Mouse (Mus musculus) CH12.LX (cell line): ENCODE measurements around the gene Slc7a11. TPM values are rescaled to one million over a fixed set of nuclear protein-coding genes. Genes with fewer than 3 reads are reported as not detected.

Source experiments
- DNase-seq: peaks from one replicate; pipeline ENCODE4 v3.0.0-alpha.2; 2013; ENCODE audit errors: extremely low read depth
- H3K27ac ChIP-seq: 2 replicates; pipeline ENCODE4 v1.5.1; 2012; ENCODE audit warnings: low read depth, mild to moderate bottlenecking, control low read depth, moderate library complexity; ENCODE audit not compliant: insufficient read depth
- H3K27me3 ChIP-seq: replicated peaks from 2 replicates; pipeline ENCODE3; 2012; ENCODE audit warnings: inconsistent platforms
- H3K36me3 ChIP-seq, 2 experiments: replicated peaks in 1 of 2; 2 replicates each; pipeline versions ENCODE3 to v1.6.1; 2012; ENCODE audit warnings: inconsistent platforms in 1 of 2, low read length in 1 of 2, mild to moderate bottlenecking in 1 of 2, mixed read lengths in 1 of 2, moderate library complexity in 1 of 2; ENCODE audit not compliant: control insufficient read depth in 1 of 2, insufficient read depth in 1 of 2
- H3K4me1 ChIP-seq, 2 experiments: 2 replicates each; pipeline ENCODE4 v1.6.1; 2012; ENCODE audit warnings: inconsistent platforms in 1 of 2, moderate library complexity in 1 of 2; ENCODE audit not compliant: insufficient read depth in 2 of 2, control insufficient read depth in 1 of 2
- H3K4me2 ChIP-seq: 2 replicates; pipeline ENCODE4 v1.6.1; 2012; ENCODE audit warnings: low read depth, mild to moderate bottlenecking, control low read depth; ENCODE audit not compliant: poor library complexity, insufficient read depth, severe bottlenecking
- H3K4me3 ChIP-seq, 3 experiments: fragments of 150-350 bp in 1 of 3; sonication (generic) in 1 of 3; replicated peaks in 1 of 3; 2 replicates each; pipeline versions ENCODE3 to v1.5.1; 2011 to 2012; ENCODE audit warnings: low read depth in 2 of 3, low read length in 2 of 3, mild to moderate bottlenecking in 2 of 3, moderate library complexity in 2 of 3, control low read depth in 1 of 3, improper control_type of control experiment in 1 of 3, inconsistent platforms in 1 of 3, mixed read lengths in 1 of 3; ENCODE audit not compliant: poor library complexity in 1 of 3
- H3K79me2 ChIP-seq: replicated peaks from 2 replicates; pipeline ENCODE4 v1.6.1; 2012; ENCODE audit warnings: mild to moderate bottlenecking, moderate library complexity; ENCODE audit not compliant: control insufficient read depth, poor library complexity, insufficient read depth, severe bottlenecking; ENCODE audit errors: extremely low read depth
- H3K9ac ChIP-seq: 2 replicates; pipeline ENCODE4 v1.6.1; 2012; ENCODE audit warnings: low read depth, mild to moderate bottlenecking, control low read depth, moderate library complexity; ENCODE audit not compliant: insufficient read depth
- H3K9me3 ChIP-seq: replicated peaks from 2 replicates; pipeline ENCODE3; 2012; ENCODE audit warnings: low read length, inconsistent platforms, mixed read lengths
- CHD2 ChIP-seq: IDR thresholded peaks from 2 replicates; pipeline ENCODE4 v1.6.1; 2011; ENCODE audit warnings: low read length, improper control_type of control experiment
- CTCF ChIP-seq, 2 experiments: IDR thresholded peaks in 1 of 2; conservative IDR thresholded peaks in 1 of 2; 2 replicates each; pipeline ENCODE4 v1.5.1; 2011 to 2012; ENCODE audit warnings: low read depth in 2 of 2, low read length in 2 of 2, improper control_type of control experiment in 1 of 2, inconsistent platforms in 1 of 2, mild to moderate bottlenecking in 1 of 2, moderate library complexity in 1 of 2
- ELF1 ChIP-seq: IDR thresholded peaks from 2 replicates; pipeline ENCODE4 v1.6.1; 2014; ENCODE audit warnings: low read depth, mild to moderate bottlenecking, inconsistent platforms, low read length, improper control_type of control experiment
- ETS1 ChIP-seq: conservative IDR thresholded peaks from 2 replicates; pipeline ENCODE4 v1.6.1; 2012; ENCODE audit warnings: low read depth, mild to moderate bottlenecking, inconsistent platforms, low read length, improper control_type of control experiment, moderate library complexity
- GABPA ChIP-seq: IDR thresholded peaks from 2 replicates; pipeline ENCODE4 v1.6.1; 2012; ENCODE audit warnings: low read depth, low read length, improper control_type of control experiment, inconsistent platforms; ENCODE audit not compliant: insufficient replicate concordance
- HCFC1 ChIP-seq: IDR thresholded peaks from 2 replicates; pipeline ENCODE4 v1.6.1; 2012; ENCODE audit warnings: low read depth, mild to moderate bottlenecking, inconsistent platforms, low read length, improper control_type of control experiment
- JUN ChIP-seq: IDR thresholded peaks from 2 replicates; pipeline ENCODE4 v1.6.1; 2011; ENCODE audit warnings: low read depth, mild to moderate bottlenecking, low read length, improper control_type of control experiment, moderate library complexity; ENCODE audit not compliant: insufficient read depth
- JUND ChIP-seq: conservative IDR thresholded peaks from 2 replicates; pipeline ENCODE4 v1.6.1; 2011; ENCODE audit warnings: low read depth, low read length, improper control_type of control experiment
- KAT2A ChIP-seq: IDR thresholded peaks from 2 replicates; pipeline ENCODE4 v1.6.1; 2012; ENCODE audit warnings: low read length, improper control_type of control experiment, inconsistent platforms; ENCODE audit not compliant: insufficient replicate concordance
- MAX ChIP-seq: IDR thresholded peaks from 2 replicates; pipeline ENCODE4 v1.6.1; 2011; ENCODE audit warnings: low read length, improper control_type of control experiment
- MYC ChIP-seq: IDR thresholded peaks from 2 replicates; pipeline ENCODE4 v1.6.1; 2011; ENCODE audit warnings: low read depth, mild to moderate bottlenecking, improper control_type of control experiment, low read length
- NELFE ChIP-seq: IDR thresholded peaks from 2 replicates; pipeline ENCODE4 v1.6.1; 2011; ENCODE audit warnings: low read depth, low read length, improper control_type of control experiment
- NRF1 ChIP-seq: IDR thresholded peaks from 2 replicates; pipeline ENCODE4 v1.6.1; 2014; ENCODE audit warnings: low read depth, mild to moderate bottlenecking, inconsistent platforms, low read length, improper control_type of control experiment, moderate library complexity
- POLR2AphosphoS2 ChIP-seq: IDR thresholded peaks from 2 replicates; pipeline ENCODE4 v1.6.1; 2011; ENCODE audit warnings: low read depth, low read length, improper control_type of control experiment
- RAD21 ChIP-seq: IDR thresholded peaks from 2 replicates; pipeline ENCODE4 v1.6.1; 2011; ENCODE audit warnings: low read depth, mild to moderate bottlenecking, low read length, improper control_type of control experiment, moderate library complexity
- RCOR1 ChIP-seq: conservative IDR thresholded peaks from 2 replicates; pipeline ENCODE4 v1.6.1; 2012; ENCODE audit warnings: low read depth, mild to moderate bottlenecking, inconsistent platforms, low read length, improper control_type of control experiment
- SIN3A ChIP-seq: IDR thresholded peaks from 2 replicates; pipeline ENCODE4 v1.6.1; 2012; ENCODE audit warnings: low read length, improper control_type of control experiment, inconsistent platforms
- TCF12 ChIP-seq: IDR thresholded peaks from 2 replicates; pipeline ENCODE4 v1.6.1; 2014; ENCODE audit warnings: low read depth, mild to moderate bottlenecking, inconsistent platforms, low read length, improper control_type of control experiment
- USF1 ChIP-seq: IDR thresholded peaks from 2 replicates; pipeline ENCODE4 v1.6.1; 2014; ENCODE audit warnings: low read depth, mild to moderate bottlenecking, inconsistent platforms, low read length, improper control_type of control experiment
- USF2 ChIP-seq: conservative IDR thresholded peaks from 2 replicates; pipeline ENCODE4 v1.6.1; 2011; ENCODE audit warnings: low read depth, low read length, improper control_type of control experiment
- ZKSCAN1 ChIP-seq: IDR thresholded peaks from 2 replicates; pipeline ENCODE4 v1.6.1; 2012; ENCODE audit warnings: low read depth, inconsistent platforms, low read length, improper control_type of control experiment, borderline replicate concordance
- ZMIZ1 ChIP-seq: IDR thresholded peaks from 2 replicates; pipeline ENCODE4 v1.6.1; 2012; ENCODE audit warnings: low read depth, mild to moderate bottlenecking, inconsistent platforms, low read length, improper control_type of control experiment
- dilution Hi-C: fragments of 300-500 bp; cut with MboI; formaldehyde crosslinking; loops from 2 replicates; pipeline ENCODE4 v1.14.3; 2020; ENCODE audit warnings: low sequenced_read_pairs; ENCODE audit not compliant: extremely low pct_unique_long_range_greater_than_20kb, extremely low pct_ligation_motif_present
- in situ Hi-C: fragments of 300-500 bp; cut with MboI; formaldehyde crosslinking; loops from 3 replicates; pipeline ENCODE4 v1.14.3; 2019; ENCODE audit warnings: low sequenced_read_pairs, low pct_ligation_motif_present, low pct_unique_long_range_greater_than_20kb, mixed read lengths
- polyA plus RNA-seq: library from polyadenylated mRNA; unstranded; fragments of >175 nt; gene quantifications from 2 replicates; pipeline ENCODE4 v1.2.1, GENCODE M21; 2012; ENCODE audit warnings: low read depth; ENCODE audit not compliant: insufficient read length
- total RNA-seq, 2 experiments: library from RNA; depleted of rRNA; stranded (reverse); fragments of 300-350 nt in 1 of 2; fragments of >200 nt in 1 of 2; gene quantifications; 2 replicates each; pipeline ENCODE4 v1.2.3; 2012 to 2014

Slc7a11 gene
- total and polyA plus RNA-seq, 3 experiments = 0.13 to 0.37 TPM; not detected in 1

DNA sequence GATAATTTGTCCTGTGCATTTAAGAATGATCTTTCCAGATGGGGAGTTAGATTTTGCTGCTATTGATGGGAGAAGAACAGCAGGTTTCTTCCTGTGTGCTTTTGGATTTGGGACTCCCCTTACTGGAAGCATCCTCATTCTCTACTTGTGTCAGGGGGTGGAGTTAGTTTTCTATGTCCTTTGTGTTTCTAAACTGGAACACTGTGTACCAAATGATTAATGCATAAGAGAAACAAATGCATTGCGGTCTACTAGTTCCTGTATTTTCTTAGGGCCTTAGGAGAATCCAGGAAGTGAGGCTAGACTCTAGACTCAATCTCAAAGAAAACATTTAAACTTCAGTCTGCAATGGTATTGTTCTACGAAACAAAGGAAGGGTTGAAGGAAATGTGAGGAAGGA is 122.6 kb downstream of the Slc7a11 start:
- no peak for DNase-seq
- no peak overlapping the region for H3K4me2 ChIP-seq
- no peaks in the 10 kb centered on the region for H3K4me1 ChIP-seq
- no peaks in the 10 kb centered on the region for H3K79me2 ChIP-seq
- H3K4me3 ChIP-seq = no peak overlapping the region
- peaks cover 49% of the 10 kb centered on the region for H3K9me3 ChIP-seq
- H3K27me3 ChIP-seq = no peaks in the 10 kb centered on the region
- H3K27ac ChIP-seq = no peak overlapping the region
- dilution Hi-C loops = no loop called here
- no peaks in the 10 kb centered on the region for H3K36me3 ChIP-seq
- no peak overlapping the region for H3K9ac ChIP-seq
- in situ Hi-C loops = loop anchor here (25.0 kb wide), 1 partner anchor 816 kb away; no protein-coding TSS in a partner anchor
- TF ChIP-seq SIN3A (no peak), TCF12 (no peak), ELF1 (no peak), CTCF (conservative IDR thresholded peaks at IDR 0.05 in 1 of 2, IDR thresholded peaks at IDR 0.05 in 1 of 2; ENCODE audit: low read depth in 2 of 2, low read length in 2 of 2) (no peak), CHD2 (no peak), ETS1 (no peak), MYC (no peak), JUN (no peak)

DNA sequence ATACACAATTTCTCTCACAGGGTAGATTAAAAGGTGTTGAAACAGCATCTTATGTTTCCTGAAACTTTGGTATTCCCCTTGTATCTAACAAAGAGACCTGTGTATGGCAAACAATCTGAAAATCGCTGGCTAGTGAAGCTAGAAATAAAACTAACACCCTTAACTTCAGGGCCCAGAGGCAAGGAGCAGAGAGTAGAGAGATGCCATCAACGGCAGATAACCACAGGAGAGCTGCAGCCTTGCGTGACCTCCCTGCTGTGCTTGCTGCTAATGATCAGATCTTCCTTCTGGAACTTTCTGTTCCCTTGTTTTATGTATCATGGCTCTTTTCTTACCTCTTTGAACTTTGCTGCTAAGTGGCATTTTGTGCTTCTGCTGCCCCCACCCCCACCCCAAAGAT is 125.3 kb downstream of the Slc7a11 start:
- TF ChIP-seq TCF12 = no peak
- no peak for TF ChIP-seq ZMIZ1
- TF ChIP-seq GABPA = no peak
- no peak for TF ChIP-seq MAX
- TF ChIP-seq NRF1 = no peak
- no peak for TF ChIP-seq ELF1
- no peak for TF ChIP-seq POLR2AphosphoS2
- TF ChIP-seq NELFE = no peak
- TF ChIP-seq MYC = no peak
- no peak for TF ChIP-seq RCOR1
- no peak for TF ChIP-seq ZKSCAN1
- TF ChIP-seq HCFC1 = no peak
- no peak for TF ChIP-seq USF1
- TF ChIP-seq KAT2A = no peak
- no peak for TF ChIP-seq USF2
- no peak for TF ChIP-seq CTCF (conservative IDR thresholded peaks at IDR 0.05 in 1 of 2, IDR thresholded peaks at IDR 0.05 in 1 of 2; ENCODE audit: low read depth in 2 of 2, low read length in 2 of 2)
- TF ChIP-seq JUND = no peak
- TF ChIP-seq RAD21 = no peak
- no peak for TF ChIP-seq ETS1
- TF ChIP-seq SIN3A = no peak
- TF ChIP-seq, all 38 proteins: peak for 0
- Histone ChIP-seq H3K27ac (no peak overlapping the region), H3K9ac (no peak overlapping the region), H3K4me1 (no peaks in the 10 kb centered on the region), H3K9me3 (peaks cover 55% of the 10 kb centered on the region), H3K36me3 (no peaks in the 10 kb centered on the region), H3K79me2 (no peaks in the 10 kb centered on the region), H3K4me3 (no peak overlapping the region), H3K4me2 (no peak overlapping the region), H3K27me3 (no peaks in the 10 kb centered on the region)
- dilution Hi-C loops = no loop called here
- no peak for DNase-seq
- in situ Hi-C loops = loop anchor here (25.0 kb wide), 1 partner anchor 819 kb away; no protein-coding TSS in a partner anchor
